Mouse (Mus musculus) thymus, adult 2 months (tissue): ENCODE results near the gene Gga1.

Experiments used
- CTCF ChIP-seq: fragments of 200-500 bp; IDR thresholded peaks from 2 replicates; pipeline ENCODE4 v1.5.1; 2012; ENCODE audit warnings: mild to moderate bottlenecking, control low read depth, low read length, moderate library complexity, borderline replicate concordance; ENCODE audit not compliant: control insufficient read depth, poor library complexity, insufficient read depth; ENCODE audit errors: extremely low read depth
- POLR2A ChIP-seq: fragments of 200-500 bp; IDR thresholded peaks from 2 replicates; pipeline ENCODE4 v1.6.1; 2012; ENCODE audit warnings: mild to moderate bottlenecking, low read length, control low read depth, moderate library complexity; ENCODE audit not compliant: control insufficient read depth, poor library complexity, insufficient read depth; ENCODE audit errors: extremely low read depth

DNA sequence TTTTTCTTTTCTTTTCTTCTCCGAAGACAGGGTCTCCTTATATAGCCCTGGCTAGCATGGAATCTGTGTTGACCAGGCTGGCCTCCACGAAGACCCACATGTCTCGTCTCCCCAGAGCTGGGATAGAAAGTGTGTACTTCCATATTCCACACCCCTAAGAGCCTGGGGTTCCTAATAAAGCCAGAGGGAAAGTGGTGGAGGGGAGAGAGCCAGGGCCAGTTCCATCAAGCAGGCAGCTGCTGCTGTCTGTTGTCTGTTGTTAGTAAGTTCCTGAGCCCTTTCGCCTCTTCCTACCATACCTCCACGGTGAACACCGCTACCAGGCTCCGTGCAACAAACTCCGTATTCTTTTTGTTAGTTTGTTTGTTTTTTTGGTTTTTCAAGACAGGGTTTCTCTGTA is 51.5 kb downstream of the Gga1 start:
- TF ChIP-seq CTCF (no peak), POLR2A (no peak)
